Mouse (Mus musculus): ENCODE measurements around the gene Zbtb11.
"Not testable (repeated sequence)": the region's sequence is repeated elsewhere in the genome, so short reads cannot be mapped to it uniquely, and the experiment has no call there.

The Zbtb11 gene

GRCm38 (mm10) chr16:55973431-55974255, at the start of gene Zbtb11:
Gene Zbtb11, plus strand, starts transcription at chr16:55973883.
- DNase-seq (ENCODE audit: low spot score in 2 of 2), result peak; percentile 98 to 100

- no peak for DNase-seq (ENCODE audit: low spot score in 2 of 2)
Measured at GRCm38 (mm10) chr16:55924010-55924409, 49.7 kb upstream of the Zbtb11 start.

- peak; percentile 30 to 37 for DNase-seq (ENCODE audit: low spot score in 2 of 2)
Measured at GRCm38 (mm10) chr16:55933681-55934343, 39.9 kb upstream of the Zbtb11 start.

GRCm38 (mm10) chr16:55934453-55935037, 39.1 kb upstream of the Zbtb11 start, which contains the start of gene Cep97:
Gene Cep97, minus strand, starts transcription at chr16:55934855.
- DNase-seq (ENCODE audit: low spot score in 2 of 2), result peak; percentile 73 to 86

GRCm38 (mm10) chr16:55938761-55939160, 34.9 kb upstream of the Zbtb11 start:
- DNase-seq (ENCODE audit: low spot score in 2 of 2), result no peak

GRCm38 (mm10) chr16:55939703-55940102, 34.0 kb upstream of the Zbtb11 start:
- no peak for DNase-seq (ENCODE audit: low spot score in 2 of 2)

- DNase-seq (ENCODE audit: low spot score in 2 of 2), result no peak
Measured at GRCm38 (mm10) chr16:55940781-55941180, 32.9 kb upstream of the Zbtb11 start.

- no peak for DNase-seq (ENCODE audit: low spot score in 2 of 2)
Measured at GRCm38 (mm10) chr16:55947266-55947665, 26.4 kb upstream of the Zbtb11 start.

DNA sequence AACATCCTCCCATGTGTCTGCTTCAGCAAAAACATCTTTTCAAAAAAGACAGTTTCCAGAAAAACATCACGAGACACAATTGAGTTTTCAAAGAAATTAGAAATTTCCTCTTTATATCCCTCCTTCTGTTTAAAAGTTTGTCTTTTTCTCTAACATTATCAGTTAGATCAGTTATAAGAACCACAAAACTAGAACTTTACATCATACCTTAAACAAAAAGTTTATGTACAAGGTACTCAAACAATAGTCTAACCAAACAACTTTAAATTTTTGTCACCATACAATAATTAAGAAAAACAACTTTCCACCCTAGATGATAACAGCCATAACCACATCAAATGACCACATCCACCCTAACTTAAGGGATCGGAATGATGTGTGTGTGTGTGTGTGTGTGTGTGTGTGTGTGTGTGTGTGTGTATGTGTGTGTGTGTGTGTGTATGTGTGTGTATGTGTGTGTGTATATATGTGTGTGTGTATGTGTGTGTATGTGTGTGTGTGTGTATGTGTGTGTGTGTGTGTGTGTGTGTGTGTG, 25.7 kb upstream of the Zbtb11 start:
- not testable (repeated sequence) for DNase-seq (ENCODE audit: low spot score in 2 of 2)

DNA sequence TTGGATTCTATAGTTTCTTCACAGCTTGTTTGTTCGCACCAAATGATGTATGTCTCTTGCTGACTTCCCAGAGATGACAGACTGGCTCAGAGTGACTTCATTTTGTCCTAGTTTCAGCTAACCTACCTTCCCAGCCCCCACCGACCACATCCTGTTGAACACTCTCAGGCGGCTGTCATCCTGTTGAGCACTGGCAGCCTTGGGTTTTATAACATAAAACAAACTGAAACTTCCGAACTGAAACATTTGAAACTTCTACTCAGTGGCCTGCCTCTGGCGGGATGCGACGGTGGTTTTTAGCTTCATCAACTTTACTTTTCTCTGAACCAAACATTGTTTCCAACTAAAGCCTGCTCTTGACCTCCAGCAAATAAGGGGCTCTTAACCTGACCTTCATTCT, 24.7 kb upstream of the Zbtb11 start:
- DNase-seq (ENCODE audit: low spot score in 2 of 2), result peak; percentile 40 to 59

GRCm38 (mm10) chr16:55950462-55950861, 23.2 kb upstream of the Zbtb11 start:
- DNase-seq (ENCODE audit: low spot score in 2 of 2), result no peak

DNA sequence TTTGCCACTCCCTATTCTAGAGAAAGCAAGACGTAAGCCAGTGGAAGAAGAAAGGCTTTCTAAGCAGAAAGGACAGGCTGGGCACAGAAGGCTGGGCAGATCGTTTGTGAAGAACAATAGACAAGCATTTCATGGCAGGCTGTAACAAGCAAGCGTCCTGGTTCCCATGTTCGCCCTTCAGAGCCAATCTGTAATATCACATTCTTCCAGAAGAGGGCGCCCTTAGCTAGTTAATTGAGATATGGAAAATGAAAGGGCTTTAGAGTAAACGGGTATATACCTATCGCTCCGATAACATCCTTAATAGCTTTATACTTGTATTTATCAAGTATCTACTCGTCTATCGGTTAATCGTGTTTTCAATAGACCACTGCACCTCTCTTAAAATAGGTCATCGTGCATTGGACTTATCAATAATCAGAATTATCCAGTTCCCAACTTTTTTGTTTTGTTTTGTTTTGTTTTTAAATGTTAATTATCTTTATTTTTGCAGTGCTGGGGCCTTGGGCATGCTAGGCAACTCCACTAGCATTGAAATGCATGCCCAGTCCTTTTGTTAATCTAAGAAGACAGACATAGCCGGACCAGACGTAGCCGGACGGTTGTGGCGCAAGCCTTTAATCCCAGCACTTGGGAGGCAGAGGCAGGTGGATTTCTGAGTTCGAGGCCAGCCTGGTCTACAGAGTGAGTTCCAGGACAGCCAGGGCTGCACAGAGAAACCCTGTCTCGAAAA, 22.6 kb upstream of the Zbtb11 start:
- DNase-seq (ENCODE audit: low spot score in 2 of 2), result peak; percentile 37 to 81

GRCm38 (mm10) chr16:55951679-55952327, 21.9 kb upstream of the Zbtb11 start:
- DNase-seq (ENCODE audit: low spot score in 2 of 2), result no peak

DNA sequence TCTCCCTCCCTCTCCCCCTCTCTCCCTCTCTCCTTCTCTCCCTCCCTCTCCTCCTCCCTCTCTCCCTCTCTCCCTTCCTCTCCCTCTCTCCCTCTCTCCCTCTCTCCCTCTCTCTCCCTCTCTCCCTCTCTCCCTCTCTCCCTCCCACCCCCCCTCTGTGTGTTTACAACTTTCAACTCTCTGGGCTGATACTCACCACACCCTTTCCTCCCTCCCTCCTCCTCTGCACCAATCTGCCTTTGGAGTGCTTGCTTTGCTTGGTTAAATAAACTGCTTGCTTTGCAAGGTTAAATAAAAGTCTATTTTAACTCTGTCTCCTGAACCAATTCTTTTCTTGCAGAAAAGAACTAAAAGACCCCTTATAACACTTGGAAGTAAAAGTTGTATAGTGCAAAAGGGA, 20.9 kb upstream of the Zbtb11 start:
- DNase-seq (ENCODE audit: low spot score in 2 of 2), result no peak

- not testable (repeated sequence) for DNase-seq (ENCODE audit: low spot score in 2 of 2)
Measured at GRCm38 (mm10) chr16:55954196-55954595, 19.5 kb upstream of the Zbtb11 start.

DNA sequence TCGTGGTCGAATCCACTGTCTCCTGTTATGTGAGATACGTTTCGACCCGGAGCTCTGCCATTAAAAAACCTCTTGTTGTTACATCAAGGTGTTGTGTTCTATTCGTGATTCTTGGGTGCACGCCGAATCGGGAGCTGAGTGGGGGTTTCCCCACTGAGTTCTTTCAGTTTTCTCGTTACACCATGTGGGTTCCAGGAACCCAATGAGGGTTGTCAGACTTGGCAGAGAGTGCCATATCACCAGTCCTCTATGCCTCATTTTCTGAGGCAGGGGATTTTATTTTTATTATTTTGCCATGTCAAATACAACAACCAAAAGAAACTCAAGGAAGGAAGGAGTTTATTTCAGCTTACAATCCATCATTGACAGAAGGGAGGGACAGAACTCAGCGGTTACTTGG, 10.6 kb upstream of the Zbtb11 start:
- not testable (repeated sequence) for DNase-seq (ENCODE audit: low spot score in 2 of 2)

GRCm38 (mm10) chr16:55964126-55964949, 9.3 kb upstream of the Zbtb11 start:
- peak in 1 of 2 experiments; percentile 31 for DNase-seq (ENCODE audit: low spot score in 2 of 2)

- peak; percentile 83 to 93 for DNase-seq (ENCODE audit: low spot score in 2 of 2)
Measured at GRCm38 (mm10) chr16:55966212-55966871, 7.3 kb upstream of the Zbtb11 start, which contains the start of gene Rpl24. Gene Rpl24, plus strand, starts transcription at chr16:55966275.

- DNase-seq (ENCODE audit: low spot score in 2 of 2), result no peak
Measured at GRCm38 (mm10) chr16:55967221-55967620, 6.5 kb upstream of the Zbtb11 start.

Measured in spleen, postnatal 14 days (tissue).